Mouse (Mus musculus) liver, adult 2 months (tissue): ENCODE results near the gene Vgf.

Experiments used
- CTCF ChIP-seq: fragments of 200-500 bp; IDR thresholded peaks from 2 replicates; pipeline ENCODE4 v1.5.1; 2011; ENCODE audit warnings: low read depth, low read length, control low read depth
- POLR2A ChIP-seq: fragments of 200-500 bp; IDR thresholded peaks from 2 replicates; pipeline ENCODE4 v1.6.1; 2011; ENCODE audit warnings: low read length, control low read depth; ENCODE audit not compliant: insufficient read depth; ENCODE audit errors: extremely low read depth

- TF ChIP-seq CTCF (no peak), POLR2A (no peak)
These were observed 25.6 kb upstream of the Vgf start for GRCm38 (mm10) chr5:137000612-137001011.
